Mouse (Mus musculus): ENCODE measurements around the gene Nexn. TPM values are rescaled to one million over a fixed set of nuclear protein-coding genes. Genes with fewer than 3 reads are reported as not detected.
"Not testable (repeated sequence)": the region's sequence is repeated elsewhere in the genome, so short reads cannot be mapped to it uniquely, and the experiment has no call there.

The Nexn gene
- polyA plus RNA-seq, 1 experiment from 2014 or later = 13.1 TPM

- H3K36me3 ChIP-seq = no peaks in the 10 kb centered on the region
- no peak overlapping the region for H3K4me2 ChIP-seq (replicated peaks)
- no peak for ATAC-seq (ENCODE audit: insufficient number of reproducible peaks, insufficient read depth, low FRiP score, low TSS enrichment)
- no peak overlapping the region for H3K27ac ChIP-seq
- no peaks in the 10 kb centered on the region for H3K9me3 ChIP-seq
- no peak overlapping the region for H3K4me3 ChIP-seq
- peaks cover 11% of the 10 kb centered on the region; the same call in 1 of the 2 replicates for H3K4me1 ChIP-seq
- 94% methylated on average over 1 of the region's 1 CpGs for WGBS
- H3K9ac ChIP-seq = no peak overlapping the region
- H3K27me3 ChIP-seq = peaks cover 12% of the 10 kb centered on the region; the same call in 1 of the 2 replicates
Measured at GRCm38 (mm10) chr3:152260362-152260761, 5.8 kb downstream of the Nexn start.

DNA sequence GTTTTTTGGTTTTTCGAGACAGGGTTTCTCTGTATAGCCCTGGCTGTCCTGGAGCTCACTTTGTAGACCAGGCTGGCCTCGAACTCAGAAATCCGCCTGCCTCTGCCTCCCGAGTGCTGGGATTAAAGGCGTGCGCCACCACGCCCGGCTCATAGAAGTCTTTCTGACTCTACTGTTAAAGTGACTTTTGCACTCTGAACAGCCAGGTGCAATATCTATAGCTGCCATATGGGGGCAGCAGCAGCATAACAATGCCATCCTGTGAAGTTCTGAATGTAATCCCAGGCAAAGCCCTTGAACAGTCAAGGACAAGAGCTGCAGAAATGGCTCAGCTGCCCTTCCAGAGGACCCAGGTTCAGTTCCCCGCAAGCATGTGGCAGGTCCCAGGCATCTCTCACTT, 6.7 kb downstream of the Nexn start:
- ATAC-seq (ENCODE audit: insufficient number of reproducible peaks, insufficient read depth, low FRiP score, low TSS enrichment); H3K9ac ChIP-seq; H3K27me3 ChIP-seq; H3K4me1 ChIP-seq; H3K36me3 ChIP-seq; H3K27ac ChIP-seq; H3K4me2 ChIP-seq (replicated peaks); H3K4me3 ChIP-seq; H3K9me3 ChIP-seq: not testable (repeated sequence)
- 48% methylated on average over 8 of the region's 9 CpGs for WGBS

GRCm38 (mm10) chr3:152257528-152257927, 8.6 kb downstream of the Nexn start:
- no peak overlapping the region for H3K27ac ChIP-seq
- H3K27me3 ChIP-seq = no peaks in the 10 kb centered on the region
- no peak for ATAC-seq (ENCODE audit: insufficient number of reproducible peaks, insufficient read depth, low FRiP score, low TSS enrichment)
- no peaks in the 10 kb centered on the region for H3K36me3 ChIP-seq
- WGBS = 89% methylated on average over 3 of the region's 3 CpGs
- no peak overlapping the region for H3K4me3 ChIP-seq
- H3K4me2 ChIP-seq (replicated peaks) = no peak overlapping the region
- H3K4me1 ChIP-seq = 0 out of 2 replicates have a peak, but pooled peaks cover 7% of the 10 kb centered on the region
- H3K9me3 ChIP-seq = no peaks in the 10 kb centered on the region
- no peak overlapping the region for H3K9ac ChIP-seq

DNA sequence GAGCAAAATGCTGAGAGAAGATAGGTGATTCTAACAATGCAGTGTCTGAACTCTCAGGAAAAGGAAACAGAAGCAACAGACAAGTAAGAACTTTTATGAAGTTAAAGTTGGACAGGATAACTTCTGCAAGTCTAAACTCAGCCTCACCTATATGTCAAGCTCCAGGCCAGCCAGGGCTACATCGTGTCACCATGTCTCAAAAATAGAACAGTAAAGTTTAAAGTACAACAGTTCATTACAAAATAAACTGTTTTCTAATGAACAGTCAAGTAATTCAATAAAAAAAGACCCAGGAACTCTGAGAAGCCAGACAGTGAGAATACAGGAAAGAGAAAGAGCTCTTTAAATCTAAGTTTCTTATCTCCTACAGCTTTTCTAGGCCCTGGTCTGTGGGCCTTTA, 15.7 kb downstream of the Nexn start:
- H3K4me3 ChIP-seq = no peak overlapping the region
- no peak for ATAC-seq (ENCODE audit: insufficient number of reproducible peaks, insufficient read depth, low FRiP score, low TSS enrichment)

DNA sequence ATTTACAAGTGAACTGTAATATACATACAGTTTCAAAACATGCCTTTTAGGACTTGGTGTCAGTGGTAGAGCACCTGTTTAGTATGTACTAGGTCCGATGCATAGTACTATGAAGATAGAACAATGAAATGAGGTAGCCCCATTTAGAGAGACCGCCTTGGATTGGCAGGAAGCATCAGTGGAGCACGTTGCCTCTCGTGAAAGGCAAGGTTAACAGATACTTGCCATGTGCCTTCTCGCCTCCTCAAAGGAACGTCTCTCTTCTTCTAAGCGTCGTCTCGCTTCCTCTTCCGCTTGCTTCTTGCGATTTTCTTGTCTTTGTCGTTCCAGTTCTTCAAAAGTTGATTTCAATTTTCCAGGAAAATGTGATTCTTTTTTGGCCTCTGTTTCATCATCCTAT, 18.4 kb downstream of the Nexn start:
- Histone ChIP-seq H3K27me3 (no peaks in the 10 kb centered on the region), H3K36me3 (no peaks in the 10 kb centered on the region), H3K9me3 (no peaks in the 10 kb centered on the region), H3K4me3 (no peak overlapping the region), H3K4me2 (replicated peaks) (no peak overlapping the region), H3K9ac (no peak overlapping the region), H3K27ac (no peak overlapping the region), H3K4me1 (no peaks in the 10 kb centered on the region)
- WGBS = 87% methylated on average over 12 of the region's 12 CpGs
- ATAC-seq (ENCODE audit: insufficient number of reproducible peaks, insufficient read depth, low FRiP score, low TSS enrichment) = no peak

More for the DNA sequence above, 15.7 kb downstream of the Nexn start:
- Histone ChIP-seq H3K27ac (no peak overlapping the region), H3K9me3 (no peaks in the 10 kb centered on the region), H3K9ac (no peak overlapping the region), H3K4me2 (replicated peaks) (no peak overlapping the region), H3K4me1 (no peaks in the 10 kb centered on the region), H3K36me3 (no peaks in the 10 kb centered on the region), H3K27me3 (no peaks in the 10 kb centered on the region)
- 83% methylated on average over 1 of the region's 1 CpGs for WGBS

- Histone ChIP-seq H3K27me3 (no peaks in the 10 kb centered on the region), H3K36me3 (0 out of 2 replicates have a peak, but pooled peaks cover 3% of the 10 kb centered on the region), H3K9me3 (no peaks in the 10 kb centered on the region), H3K9ac (no peak overlapping the region), H3K4me1 (no peaks in the 10 kb centered on the region), H3K4me2 (replicated peaks) (no peak overlapping the region), H3K27ac (no peak overlapping the region), H3K4me3 (no peak overlapping the region)
- no peak for ATAC-seq (ENCODE audit: insufficient number of reproducible peaks, insufficient read depth, low FRiP score, low TSS enrichment)
- WGBS = 80% methylated on average over 5 of the region's 5 CpGs
Measured at GRCm38 (mm10) chr3:152245273-152245910, 20.8 kb downstream of the Nexn start.

GRCm38 (mm10) chr3:152243304-152243703, 22.8 kb downstream of the Nexn start:
- Histone ChIP-seq H3K4me1 (no peaks in the 10 kb centered on the region), H3K4me2 (replicated peaks) (no peak overlapping the region), H3K4me3 (no peak overlapping the region), H3K27me3 (no peaks in the 10 kb centered on the region), H3K27ac (no peak overlapping the region), H3K9ac (no peak overlapping the region), H3K36me3 (peaks cover 14% of the 10 kb centered on the region), H3K9me3 (no peaks in the 10 kb centered on the region)
- no peak for ATAC-seq (ENCODE audit: insufficient number of reproducible peaks, insufficient read depth, low FRiP score, low TSS enrichment)
- 76% methylated on average over 4 of the region's 4 CpGs for WGBS

- 81% methylated on average over 3 of the region's 3 CpGs for WGBS
Measured at GRCm38 (mm10) chr3:152241098-152241497, 25.1 kb downstream of the Nexn start.

DNA sequence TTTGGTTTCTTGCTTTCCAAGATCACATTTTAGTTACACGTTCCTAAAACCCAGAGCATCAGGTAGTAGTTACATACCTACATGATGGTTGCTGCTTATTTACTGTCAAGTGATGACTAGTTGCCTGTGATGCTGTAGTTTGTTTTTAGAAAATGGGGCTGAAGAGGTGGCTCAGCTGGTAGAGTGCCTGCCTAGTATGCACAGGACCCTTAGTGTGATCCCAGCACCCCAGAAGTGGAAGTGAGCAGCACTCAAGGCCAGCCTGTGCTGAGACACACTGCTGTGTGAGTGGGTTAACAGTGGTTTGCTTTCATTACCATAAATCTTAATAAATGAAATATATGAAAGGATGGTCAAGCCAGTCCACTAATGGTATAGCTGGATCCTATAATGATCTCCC, 26.6 kb downstream of the Nexn start:
- no peaks in the 10 kb centered on the region for H3K4me1 ChIP-seq
- H3K27ac ChIP-seq = no peak overlapping the region
- H3K4me3 ChIP-seq = no peak overlapping the region
- H3K9ac ChIP-seq = no peak overlapping the region
- H3K36me3 ChIP-seq = peaks cover 29% of the 10 kb centered on the region
- WGBS = 96% methylated on average over 1 of the region's 1 CpGs
- ATAC-seq (ENCODE audit: insufficient number of reproducible peaks, insufficient read depth, low FRiP score, low TSS enrichment) = no peak
- no peaks in the 10 kb centered on the region for H3K27me3 ChIP-seq
- no peak overlapping the region for H3K4me2 ChIP-seq (replicated peaks)
- no peaks in the 10 kb centered on the region for H3K9me3 ChIP-seq

More at GRCm38 (mm10) chr3:152241098-152241497, 25.1 kb downstream of the Nexn start:
- H3K4me1 ChIP-seq = no peaks in the 10 kb centered on the region
- H3K9ac ChIP-seq = no peak overlapping the region
- H3K36me3 ChIP-seq = peaks cover 23% of the 10 kb centered on the region
- H3K27me3 ChIP-seq = no peaks in the 10 kb centered on the region
- H3K27ac ChIP-seq = no peak overlapping the region
- no peak overlapping the region for H3K4me2 ChIP-seq (replicated peaks)
- ATAC-seq (ENCODE audit: insufficient number of reproducible peaks, insufficient read depth, low FRiP score, low TSS enrichment) = no peak
- no peaks in the 10 kb centered on the region for H3K9me3 ChIP-seq
- no peak overlapping the region for H3K4me3 ChIP-seq

GRCm38 (mm10) chr3:152238836-152239235, 27.3 kb downstream of the Nexn start:
- no peak for ATAC-seq (ENCODE audit: insufficient number of reproducible peaks, insufficient read depth, low FRiP score, low TSS enrichment)
- no peak overlapping the region for H3K27ac ChIP-seq
- H3K9me3 ChIP-seq = no peaks in the 10 kb centered on the region
- H3K4me1 ChIP-seq = no peaks in the 10 kb centered on the region
- H3K27me3 ChIP-seq = no peaks in the 10 kb centered on the region
- H3K36me3 ChIP-seq = peaks cover 34% of the 10 kb centered on the region
- H3K4me2 ChIP-seq (replicated peaks) = no peak overlapping the region
- H3K9ac ChIP-seq = no peak overlapping the region
- H3K4me3 ChIP-seq = no peak overlapping the region
- WGBS = 66% methylated on average over 2 of the region's 2 CpGs

GRCm38 (mm10) chr3:152235805-152236204, 30.3 kb downstream of the Nexn start:
- Histone ChIP-seq H3K27me3 (no peaks in the 10 kb centered on the region), H3K4me1 (no peaks in the 10 kb centered on the region), H3K9ac (no peak overlapping the region), H3K9me3 (no peaks in the 10 kb centered on the region), H3K4me3 (no peak overlapping the region), H3K36me3 (peaks cover 49% of the 10 kb centered on the region), H3K4me2 (replicated peaks) (no peak overlapping the region), H3K27ac (no peak overlapping the region)
- WGBS = 93% methylated on average over 1 of the region's 1 CpGs
- no peak for ATAC-seq (ENCODE audit: insufficient number of reproducible peaks, insufficient read depth, low FRiP score, low TSS enrichment)

- H3K36me3 ChIP-seq = peaks cover 51% of the 10 kb centered on the region
- no peaks in the 10 kb centered on the region for H3K9me3 ChIP-seq
- H3K27me3 ChIP-seq = no peaks in the 10 kb centered on the region
- no peak overlapping the region for H3K4me2 ChIP-seq (replicated peaks)
- no peak overlapping the region for H3K4me3 ChIP-seq
- H3K4me1 ChIP-seq = no peaks in the 10 kb centered on the region
- H3K9ac ChIP-seq = no peak overlapping the region
- WGBS = 84% methylated on average over 1 of the region's 1 CpGs
- no peak overlapping the region for H3K27ac ChIP-seq
- ATAC-seq (ENCODE audit: insufficient number of reproducible peaks, insufficient read depth, low FRiP score, low TSS enrichment) = no peak
Measured at GRCm38 (mm10) chr3:152235238-152235637, 30.9 kb downstream of the Nexn start.

All from embryonic facial prominence, embryonic 12.5 days (tissue).